ENCODE assay signal across 31 mouse cellular contexts in genomic region chr12:85380308-85380707, GRCm38 (mm10). TPM values are rescaled to one million over a fixed set of nuclear protein-coding genes. Genes with fewer than 3 reads are reported as not detected.
DNase-seq lines count a peak whose midpoint lies in the region; ATAC-seq and TF ChIP-seq lines count a peak whose summit lies in the region.
"Had no signal": no experiment of that assay in that cellular context is flagged by ENCODE, and none has a peak within 500 bp of the region (broad histone marks: within the 10 kb centered on the region; RNA-seq: fewer than 3 reads in every experiment).

No protein-coding gene starts in this region.

- ATAC-seq in heart, embryonic 12.5 days (ENCODE audit: insufficient number of reproducible peaks, low FRiP score) = no peak
- ATAC-seq in lung, embryonic 15.5 days (ENCODE audit: borderline replicate concordance, extremely low read depth, low FRiP score, low TSS enrichment) = no peak
- no peak for ATAC-seq in stomach, postnatal 0 days (ENCODE audit: low FRiP score, low TSS enrichment)
- ATAC-seq: forebrain, embryonic 15.5 days had no signal

- no peak overlapping the region for H3K4me3 ChIP-seq in heart, embryonic 10.5 days
- H3K4me3 ChIP-seq in heart, embryonic 12.5 days = no peak overlapping the region
- no peak overlapping the region for H3K4me3 ChIP-seq in lung, embryonic 15.5 days
- no peak overlapping the region for H3K4me3 ChIP-seq in brown adipose tissue, adult 24 weeks (ENCODE audit: insufficient read depth, low read depth, low read length)
- no peak overlapping the region for H3K4me3 ChIP-seq in stomach, postnatal 0 days (ENCODE audit: low read depth, low read length)
- H3K4me3 ChIP-seq: embryonic facial prominence, embryonic 13.5 days; forebrain, embryonic 10.5 days; forebrain, embryonic 15.5 days; heart, adult 2 months; heart, embryonic 15.5 days; hindbrain, embryonic 12.5 days; kidney, embryonic 15.5 days; limb, embryonic 15.5 days; megakaryocyte, embryonic 14.5 days; midbrain, embryonic 12.5 days; myocyte; neural tube, embryonic 12.5 days had no signal

- no peaks in the 10 kb centered on the region for H3K9me3 ChIP-seq in heart, embryonic 10.5 days
- no peaks in the 10 kb centered on the region for H3K9me3 ChIP-seq in heart, embryonic 12.5 days (replicated peaks)
- no peaks in the 10 kb centered on the region for H3K9me3 ChIP-seq in lung, embryonic 15.5 days
- H3K9me3 ChIP-seq in stomach, postnatal 0 days (ENCODE audit: control insufficient read depth, low read length) = no peaks in the 10 kb centered on the region
- H3K9me3 ChIP-seq: embryonic facial prominence, embryonic 13.5 days; forebrain, embryonic 10.5 days; forebrain, embryonic 15.5 days; heart, embryonic 15.5 days; hindbrain, embryonic 12.5 days; kidney, embryonic 15.5 days; limb, embryonic 15.5 days; megakaryocyte, embryonic 14.5 days; midbrain, embryonic 12.5 days; neural tube, embryonic 12.5 days had no signal

- peak overlapping the region; percentile 31; the same call in 1 of the 2 replicates for H3K27ac ChIP-seq in heart, embryonic 10.5 days
- H3K27ac ChIP-seq in heart, embryonic 12.5 days (ENCODE audit: poor library complexity, severe bottlenecking) = no peak overlapping the region
- H3K27ac ChIP-seq in lung, embryonic 15.5 days = peak overlapping the region; percentile 34; the same call in 1 of the 2 replicates
- peak overlapping the region; percentile 55 for H3K27ac ChIP-seq in brown adipose tissue, adult 24 weeks (replicated peaks; ENCODE audit: low read depth, low read length)
- peak overlapping the region; percentile 49; the same call in 1 of the 2 replicates for H3K27ac ChIP-seq in stomach, postnatal 0 days (replicated peaks)
- H3K27ac ChIP-seq: embryonic facial prominence, embryonic 13.5 days; forebrain, embryonic 10.5 days; forebrain, embryonic 15.5 days; heart, adult 2 months; heart, embryonic 15.5 days; hindbrain, embryonic 12.5 days; kidney, embryonic 15.5 days; limb, embryonic 15.5 days; liver, embryonic 14.5 days; midbrain, embryonic 12.5 days; neural tube, embryonic 12.5 days had no signal

- H3K36me3 ChIP-seq in heart, embryonic 10.5 days = no peaks in the 10 kb centered on the region
- H3K36me3 ChIP-seq in heart, embryonic 12.5 days = no peaks in the 10 kb centered on the region
- H3K36me3 ChIP-seq in lung, embryonic 15.5 days = no peaks in the 10 kb centered on the region
- H3K36me3 ChIP-seq in stomach, postnatal 0 days (ENCODE audit: control insufficient read depth, insufficient read depth, low read length) = no peaks in the 10 kb centered on the region
- H3K36me3 ChIP-seq: embryonic facial prominence, embryonic 13.5 days; forebrain, embryonic 10.5 days; forebrain, embryonic 15.5 days; heart, embryonic 15.5 days; hindbrain, embryonic 12.5 days; kidney, embryonic 15.5 days; limb, embryonic 15.5 days; midbrain, embryonic 12.5 days; neural tube, embryonic 12.5 days had no signal

- peaks cover 14% of the 10 kb centered on the region for H3K4me1 ChIP-seq in heart, embryonic 10.5 days
- peaks cover 17% of the 10 kb centered on the region for H3K4me1 ChIP-seq in heart, embryonic 12.5 days (replicated peaks)
- peaks cover 20% of the 10 kb centered on the region for H3K4me1 ChIP-seq in lung, embryonic 15.5 days
- H3K4me1 ChIP-seq in brown adipose tissue, adult 24 weeks (ENCODE audit: control insufficient read depth, insufficient read depth, insufficient read length, low read length) = peaks cover 7% of the 10 kb centered on the region
- H3K4me1 ChIP-seq in stomach, postnatal 0 days (replicated peaks; ENCODE audit: control insufficient read depth, insufficient read depth) = no peaks in the 10 kb centered on the region; the same call in 1 of the 2 replicates
- H3K4me1 ChIP-seq: forebrain, embryonic 15.5 days; kidney, embryonic 15.5 days; midbrain, embryonic 12.5 days; neural tube, embryonic 12.5 days had no signal

- H3K27me3 ChIP-seq in heart, embryonic 10.5 days (ENCODE audit: insufficient read depth, poor library complexity, severe bottlenecking) = no peaks in the 10 kb centered on the region
- no peaks in the 10 kb centered on the region for H3K27me3 ChIP-seq in heart, embryonic 12.5 days (replicated peaks)
- no peaks in the 10 kb centered on the region for H3K27me3 ChIP-seq in lung, embryonic 15.5 days
- H3K27me3 ChIP-seq in stomach, postnatal 0 days (ENCODE audit: control insufficient read depth, insufficient read depth, low read length) = no peaks in the 10 kb centered on the region
- H3K27me3 ChIP-seq: embryonic facial prominence, embryonic 13.5 days; forebrain, embryonic 15.5 days; heart, embryonic 15.5 days; hindbrain, embryonic 12.5 days; kidney, embryonic 15.5 days; limb, embryonic 15.5 days; midbrain, embryonic 12.5 days; neural tube, embryonic 12.5 days had no signal

- no peak overlapping the region for H3K9ac ChIP-seq in heart, embryonic 12.5 days
- H3K9ac ChIP-seq in lung, embryonic 15.5 days = no peak overlapping the region
- H3K9ac ChIP-seq in stomach, postnatal 0 days (ENCODE audit: low read length) = no peak overlapping the region
- H3K9ac ChIP-seq: embryonic facial prominence, embryonic 13.5 days; forebrain, embryonic 15.5 days; heart, embryonic 15.5 days; hindbrain, embryonic 12.5 days; kidney, embryonic 15.5 days; limb, embryonic 15.5 days; liver, embryonic 14.5 days; midbrain, embryonic 12.5 days; neural tube, embryonic 12.5 days had no signal

- DNase-seq in heart, embryonic 10.5 days (ENCODE audit: low spot score) = no peak
- DNase-seq in lung, postnatal 14 days = no peak
- no peak for DNase-seq in stomach, postnatal 0 days (ENCODE audit: low spot score)
- no peak for DNase-seq in kidney, postnatal 14 days
- DNase-seq in heart, adult 9 months (ENCODE audit: low spot score in 2 of 2) = no peak
- DNase-seq: adrenal gland, postnatal 14 days; cerebellum, adult 18-20 months; cerebellum, postnatal 10 days; gastrocnemius, postnatal 10 days; heart, adult 2 months; heart, postnatal 36 days; kidney, adult 18-20 months; kidney, postnatal 4 days; left cerebral cortex, postnatal 4 days; lung, adult 2 months; right cerebral cortex, adult 18-20 months had no signal

- WGBS in heart, embryonic 10.5 days = 50% methylated on average over 1 of the region's 1 CpGs
- 30% methylated on average over 1 of the region's 1 CpGs for WGBS in heart, embryonic 12.5 days
- 50% methylated on average over 1 of the region's 1 CpGs for WGBS in lung, embryonic 15.5 days
- WGBS in stomach, postnatal 0 days = 33% methylated on average over 1 of the region's 1 CpGs

- TF ChIP-seq EP300 in stomach, postnatal 0 days (optimal IDR thresholded peaks at IDR 0.05) = no peak

- H3K4me2 ChIP-seq in heart, embryonic 12.5 days = no peak overlapping the region
- no peak overlapping the region for H3K4me2 ChIP-seq in lung, embryonic 15.5 days
- H3K4me2 ChIP-seq in stomach, postnatal 0 days (replicated peaks; ENCODE audit: low read depth) = no peak overlapping the region
- H3K4me2 ChIP-seq: embryonic facial prominence, embryonic 13.5 days; forebrain, embryonic 15.5 days; heart, embryonic 15.5 days; hindbrain, embryonic 12.5 days; kidney, embryonic 15.5 days; limb, embryonic 15.5 days; midbrain, embryonic 12.5 days; neural tube, embryonic 12.5 days had no signal

- no peak for TF ChIP-seq CTCF in stomach, postnatal 0 days (IDR thresholded peaks at IDR 0.05; ENCODE audit: low read depth)

RNA-seq across cellular contexts. Expression of gene Tmed10, which starts 5.7 kb away (rescaled TPM):
- 308 and 314 TPM in 2 replicates for polyA plus RNA-seq in heart, embryonic 10.5 days (2016; fragmentation: Nextera tagmentation; extraction: Ambion mirVana)
- 319 and 324 TPM in 2 replicates for polyA plus RNA-seq in heart, embryonic 12.5 days (2016; fragmentation: Nextera tagmentation; extraction: Ambion mirVana)
- 321 and 334 TPM in 2 replicates for polyA plus RNA-seq in lung, embryonic 15.5 days (2015; fragmentation: Nextera tagmentation; extraction: Ambion mirVana)
- polyA plus RNA-seq in brown adipose tissue, adult 24 weeks (2012; ENCODE audit: insufficient read depth, insufficient read length, missing spikeins) = 96.7 and 126 TPM in 2 replicates
- 351 and 370 TPM in 2 replicates for polyA plus RNA-seq in stomach, postnatal 0 days (2015; fragmentation: Nextera tagmentation; extraction: Ambion mirVana)

RNA-seq across cellular contexts. Expression of gene Nek9, which starts 41.1 kb away (rescaled TPM):
- 24.3 and 24.6 TPM in 2 replicates for polyA plus RNA-seq in heart, embryonic 10.5 days (2016; fragmentation: Nextera tagmentation; extraction: Ambion mirVana)
- 33.8 and 33.9 TPM in 2 replicates for polyA plus RNA-seq in heart, embryonic 12.5 days (2016; fragmentation: Nextera tagmentation; extraction: Ambion mirVana)
- polyA plus RNA-seq in lung, embryonic 15.5 days (2015; fragmentation: Nextera tagmentation; extraction: Ambion mirVana) = 19.5 and 21.1 TPM in 2 replicates
- 29.5 and 38.8 TPM in 2 replicates for polyA plus RNA-seq in brown adipose tissue, adult 24 weeks (2012; ENCODE audit: insufficient read depth, insufficient read length, missing spikeins)
- 7.2 and 8.1 TPM in 2 replicates for polyA plus RNA-seq in stomach, postnatal 0 days (2015; fragmentation: Nextera tagmentation; extraction: Ambion mirVana)
